Mouse (Mus musculus): ENCODE results near the gene Gldn.
A peak's percentile ranks its signal among the peaks of the same experiment; 100 is the strongest.

Gldn gene

DNA sequence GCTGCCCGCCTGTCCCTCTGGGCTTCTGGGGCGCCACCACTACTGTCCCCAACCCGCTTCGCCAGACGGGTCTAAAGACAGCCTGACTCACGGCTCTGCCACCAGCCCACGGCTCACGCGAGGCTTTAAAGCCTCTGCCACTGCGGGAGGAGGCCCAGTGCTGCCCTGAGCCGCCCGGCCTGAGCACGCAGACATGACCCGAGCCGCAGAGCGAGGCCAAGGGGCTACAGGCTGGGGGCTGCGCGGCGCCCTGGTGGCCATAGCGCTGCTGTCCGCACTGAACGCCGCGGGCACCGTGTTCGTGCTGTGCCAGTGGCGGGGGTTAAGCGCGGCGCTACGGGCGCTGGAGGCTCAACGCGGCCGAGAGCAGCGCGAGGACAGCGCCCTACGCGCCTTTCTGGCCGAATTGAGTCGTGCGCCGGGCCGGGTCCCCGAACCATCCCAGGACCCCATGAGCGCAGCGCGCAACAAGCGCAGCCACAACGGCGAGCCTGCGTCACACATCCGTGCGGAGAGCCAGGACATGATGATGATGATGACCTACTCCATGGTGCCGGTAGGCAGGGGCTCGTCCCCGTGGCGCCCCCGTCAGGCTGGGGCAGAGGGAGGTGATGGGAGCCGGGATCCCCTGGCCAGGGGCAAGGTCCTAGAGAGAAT, at the start of gene Gldn:
Gene Gldn (plus strand): TSS at position 156 of the 657 bp plus-strand sequence.
- DNase-seq (ENCODE audit: low spot score in 2 of 2): peak in 1 of 2 experiments; percentile 3

- no peak for DNase-seq (ENCODE audit: low spot score in 2 of 2)
These were observed 41.2 kb upstream of the Gldn start for GRCm38 (mm10) chr9:54244869-54245665.

DNA sequence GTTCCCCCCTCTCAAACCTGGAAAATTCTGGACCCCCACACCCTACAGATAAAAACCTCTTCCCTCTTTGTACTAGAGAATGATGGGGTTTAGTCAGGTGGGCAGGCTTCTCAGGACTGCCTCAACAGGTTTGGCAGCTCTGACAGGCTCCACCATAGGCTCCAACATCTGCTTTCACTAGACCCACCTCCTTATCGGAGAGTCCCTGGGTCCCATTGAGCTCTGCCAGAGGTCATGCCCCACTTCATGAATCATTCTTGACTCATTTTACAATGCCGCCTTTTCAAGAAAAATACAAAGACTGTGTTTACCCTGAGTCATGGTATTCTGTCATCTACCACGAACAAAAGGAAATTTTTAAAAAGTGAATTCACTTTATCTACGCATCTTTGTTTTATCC, 21.5 kb upstream of the Gldn start:
- no peak for DNase-seq (ENCODE audit: low spot score in 2 of 2)

- no peak for DNase-seq (ENCODE audit: low spot score in 2 of 2)
These were observed 18.3 kb upstream of the Gldn start, which contains the start of gene Cyp19a1 for GRCm38 (mm10) chr9:54268010-54268409. Gene Cyp19a1, minus strand, starts transcription at chr9:54268110.

- DNase-seq (ENCODE audit: low spot score in 2 of 2): no peak
These were observed 16.3 kb upstream of the Gldn start for GRCm38 (mm10) chr9:54269987-54270386.

DNA sequence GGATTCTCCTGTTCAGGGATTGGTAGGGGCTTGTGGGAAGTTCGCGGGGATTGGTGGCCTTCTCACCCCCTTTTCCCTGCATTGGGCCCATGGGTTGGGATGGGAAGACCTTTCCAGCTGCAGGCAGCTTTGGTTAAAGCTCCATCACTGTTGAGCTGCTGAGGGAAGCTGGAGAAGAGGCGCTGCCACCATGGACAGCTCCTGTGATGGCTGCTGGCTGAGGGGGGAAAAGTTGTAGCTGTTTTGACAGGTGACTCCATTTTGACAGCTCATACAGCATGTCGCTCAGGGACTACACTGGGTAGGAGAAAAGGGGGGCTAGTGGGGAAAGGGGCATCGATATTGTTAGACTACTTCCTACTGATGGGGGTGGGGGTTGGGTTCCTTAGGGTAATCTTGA, 15.4 kb upstream of the Gldn start:
- DNase-seq (ENCODE audit: low spot score in 2 of 2): no peak

GRCm38 (mm10) chr9:54275283-54275682, 11.0 kb upstream of the Gldn start:
- no peak for DNase-seq (ENCODE audit: low spot score in 2 of 2)

- DNase-seq (ENCODE audit: low spot score in 2 of 2): no peak
These were observed 7.2 kb upstream of the Gldn start for GRCm38 (mm10) chr9:54279046-54279589.

DNA sequence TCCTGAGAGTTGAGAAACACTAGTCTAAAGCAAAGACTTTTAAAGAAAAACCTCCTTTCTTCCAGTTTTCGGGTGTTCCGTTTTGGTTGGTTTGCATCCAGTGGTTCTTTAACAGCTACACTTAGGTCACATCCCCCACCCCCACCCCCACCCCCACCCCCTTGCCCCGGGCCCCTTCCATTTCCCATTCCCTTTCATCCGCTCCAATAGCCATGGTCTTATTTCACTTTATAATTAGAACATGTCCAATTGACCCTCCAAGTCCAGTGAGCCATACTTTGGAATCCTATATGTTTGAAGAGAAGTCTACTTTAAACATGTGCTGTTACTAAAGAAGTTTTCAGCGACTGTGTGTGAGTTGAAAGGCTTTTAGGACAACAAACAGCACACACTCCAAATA, 1.5 kb downstream of the Gldn start:
- no peak for DNase-seq (ENCODE audit: low spot score in 2 of 2)

GRCm38 (mm10) chr9:54299389-54299788, 13.1 kb downstream of the Gldn start:
- no peak for DNase-seq (ENCODE audit: low spot score in 2 of 2)

DNA sequence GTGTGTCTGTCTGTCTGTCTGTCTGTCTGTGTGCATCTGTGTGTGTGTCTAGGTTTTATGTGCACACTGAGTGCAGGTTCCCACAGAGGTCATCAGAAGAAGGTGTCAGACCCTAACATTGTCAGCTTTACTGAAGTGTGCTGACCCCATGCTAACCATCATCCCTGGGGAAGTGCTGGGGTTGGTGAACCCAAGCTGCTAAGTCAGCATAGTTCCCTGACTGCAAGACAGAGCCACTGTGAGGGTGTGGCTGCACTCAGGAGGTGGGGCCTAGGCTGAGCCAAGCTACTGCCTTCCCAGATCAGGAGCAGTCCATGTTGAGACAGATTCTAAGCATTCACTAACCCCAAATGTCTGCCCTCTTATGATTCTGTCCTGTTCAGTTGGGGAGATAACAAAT, 13.5 kb downstream of the Gldn start:
- DNase-seq (ENCODE audit: low spot score in 2 of 2): no peak

- peak; percentile 19 to 21 for DNase-seq (ENCODE audit: low spot score in 2 of 2)
These were observed 15.0 kb downstream of the Gldn start for GRCm38 (mm10) chr9:54301255-54301654.

DNA sequence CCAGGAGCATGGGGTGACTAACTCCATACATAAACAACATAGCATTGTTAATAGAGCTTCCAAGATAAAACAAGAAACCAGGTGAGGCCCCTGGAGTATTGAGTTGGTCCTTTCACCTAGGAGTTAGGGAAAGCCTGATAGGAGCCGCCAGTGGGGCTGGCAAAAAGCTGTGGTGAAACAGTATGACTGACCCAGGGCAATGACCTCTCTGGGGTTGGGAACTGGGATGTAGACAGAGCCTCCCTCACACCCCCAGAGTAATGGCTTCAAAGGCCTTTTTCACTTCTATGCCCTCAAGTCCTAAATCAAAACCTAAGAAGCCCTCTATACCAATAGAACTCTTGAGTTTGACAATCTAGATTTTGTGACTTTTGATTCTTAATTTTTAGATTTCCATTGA, 21.9 kb downstream of the Gldn start:
- no peak for DNase-seq (ENCODE audit: low spot score in 2 of 2)

DNA sequence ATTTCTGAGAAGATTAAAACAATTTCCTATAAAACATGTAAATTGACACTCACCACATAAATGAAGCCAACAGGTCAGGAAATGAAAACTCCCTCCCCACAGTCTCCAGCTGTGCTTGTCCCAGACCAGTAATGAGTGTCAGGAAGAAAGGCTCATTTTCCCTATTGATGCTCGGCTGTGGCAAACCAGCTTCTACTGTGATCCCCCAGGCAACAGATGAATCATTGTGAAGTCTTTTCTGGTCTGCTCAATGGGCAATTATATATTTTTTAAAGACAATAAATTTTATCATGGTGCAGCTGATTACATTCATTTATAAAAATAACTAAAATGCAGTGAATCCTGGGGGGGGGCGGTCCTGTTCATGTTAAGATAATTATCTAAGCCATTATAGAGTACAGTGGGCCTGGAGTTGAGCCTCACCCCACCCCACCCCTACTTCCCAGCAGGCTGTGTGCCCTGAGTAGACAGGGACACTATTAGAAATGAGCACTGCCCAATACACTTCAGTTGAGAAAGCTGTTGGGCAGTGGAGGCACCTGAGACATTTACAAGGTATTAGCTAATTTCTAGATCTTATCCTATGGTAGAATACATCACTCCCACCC, 22.6 kb downstream of the Gldn start:
- no peak for DNase-seq (ENCODE audit: low spot score in 2 of 2)

GRCm38 (mm10) chr9:54316363-54316762, 30.1 kb downstream of the Gldn start:
- DNase-seq (ENCODE audit: low spot score in 2 of 2): no peak

- no peak for DNase-seq (ENCODE audit: low spot score in 2 of 2)
These were observed 37.2 kb downstream of the Gldn start for GRCm38 (mm10) chr9:54323456-54323855.

DNA sequence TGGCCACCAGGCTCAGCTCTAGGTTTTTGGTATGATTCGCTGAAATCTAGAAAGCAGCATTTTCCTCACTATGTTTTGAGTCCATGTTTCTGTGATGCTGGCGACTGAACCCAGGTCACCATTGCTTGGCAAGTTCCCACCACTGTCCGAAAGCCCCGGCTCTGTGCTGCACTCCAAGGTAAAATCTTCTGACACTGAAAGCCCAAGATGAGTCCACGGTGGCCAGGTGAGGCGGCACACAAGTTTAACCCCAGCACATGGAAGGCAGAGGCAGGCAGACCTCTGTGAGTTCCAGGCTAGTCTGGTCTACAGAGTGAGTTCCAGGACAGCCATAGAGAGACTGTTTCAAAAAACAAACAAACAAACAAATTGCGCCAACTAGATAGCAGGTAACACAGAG, 42.9 kb downstream of the Gldn start:
- no peak for DNase-seq (ENCODE audit: low spot score in 2 of 2)

DNA sequence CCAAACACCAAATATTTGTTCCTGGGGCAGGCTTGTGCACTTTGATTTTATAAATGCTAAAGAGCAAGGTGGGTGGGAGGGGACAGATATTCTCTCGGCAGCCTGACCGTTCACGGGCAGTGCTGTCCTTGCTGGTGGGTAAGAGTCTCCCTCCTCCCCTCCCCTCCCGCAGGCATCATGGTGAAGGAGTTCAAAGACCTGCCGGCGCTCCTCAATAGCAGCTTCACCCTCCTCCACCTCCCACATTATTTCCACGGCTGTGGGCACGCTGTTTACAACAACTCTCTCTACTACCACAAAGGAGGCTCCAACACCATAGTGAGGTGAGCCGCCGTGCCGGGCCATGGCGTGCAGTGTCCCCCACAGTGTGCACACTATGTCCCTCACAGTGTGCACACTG, 49.3 kb downstream of the Gldn start:
- DNase-seq (ENCODE audit: low spot score in 2 of 2): no peak

DNA sequence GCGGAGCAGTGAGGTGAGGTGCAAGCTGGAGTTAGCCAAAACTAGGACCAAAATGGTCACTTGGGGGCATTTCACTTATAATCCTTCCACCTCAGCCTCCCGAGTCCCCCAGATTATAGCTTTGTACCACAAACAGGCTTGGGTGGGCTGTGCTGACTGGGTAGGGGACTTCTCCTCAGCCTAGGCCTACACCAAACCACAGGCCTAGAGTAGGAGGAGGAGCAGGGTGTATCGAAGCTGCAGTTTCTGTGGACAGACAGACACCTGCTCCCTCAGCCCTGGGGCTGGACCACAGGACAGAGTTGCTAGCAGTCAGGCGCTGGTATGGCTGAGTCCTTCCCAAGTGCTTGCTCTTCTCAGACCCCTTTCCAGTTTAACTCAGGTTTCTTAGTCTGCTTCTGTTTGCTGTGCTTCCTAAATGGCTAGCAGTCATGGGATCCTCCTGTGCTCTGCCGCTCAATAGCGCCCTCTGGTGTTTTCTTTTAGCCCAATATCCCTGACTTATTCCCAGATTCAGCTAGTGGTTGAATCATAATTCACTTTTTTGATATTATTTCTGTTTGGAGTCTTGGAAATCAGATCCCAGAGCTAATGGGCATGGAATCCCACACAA, 50.4 kb downstream of the Gldn start:
- DNase-seq (ENCODE audit: low spot score in 2 of 2): peak; percentile 26 to 35

DNA sequence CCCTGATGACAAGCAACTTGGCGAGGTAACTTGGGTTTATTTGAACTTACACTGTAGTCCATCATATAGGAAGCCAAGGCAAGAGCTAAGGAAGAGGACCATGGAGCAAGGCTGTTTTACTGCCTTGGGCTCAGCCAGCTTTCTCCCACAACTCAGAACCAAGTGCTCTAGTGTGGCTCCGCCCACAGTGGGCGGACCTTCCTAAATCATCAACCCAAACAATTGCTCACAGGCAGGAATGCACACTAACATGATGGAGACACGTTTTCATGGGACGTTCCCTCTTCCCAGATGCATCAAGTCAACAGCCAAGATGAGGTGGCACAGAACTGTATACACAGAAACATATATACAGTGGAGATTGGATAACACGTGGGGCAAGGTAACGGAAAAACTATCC, 55.7 kb downstream of the Gldn start:
- DNase-seq (ENCODE audit: low spot score in 2 of 2): no peak

- no peak for DNase-seq (ENCODE audit: low spot score in 2 of 2)
These were observed 70.5 kb downstream of the Gldn start for GRCm38 (mm10) chr9:54356756-54357155.
